Mouse (Mus musculus): Measurements from ENCODE around the gene Trappc1. TPM values are rescaled to one million over a fixed set of nuclear protein-coding genes. Genes with fewer than 3 reads are reported as not detected.
"Not testable (repeated sequence)": the region's sequence is repeated elsewhere in the genome, so short reads cannot be mapped to it uniquely, and the experiment has no call there.

Gene Trappc1
- polyA plus RNA-seq, 1 experiment from 2014 or later, result 177 TPM

- no peak for ATAC-seq (ENCODE audit: insufficient number of reproducible peaks, insufficient read depth, low FRiP score, low TSS enrichment, low read depth)
- H3K27me3 ChIP-seq, result no peaks in the 10 kb centered on the region
Measured at GRCm38 (mm10) chr11:69316361-69316760, 7.4 kb upstream of the Trappc1 start.

GRCm38 (mm10) chr11:69318000-69318399 lies 5.8 kb upstream of the Trappc1 start:
- not testable (repeated sequence) for H3K27me3 ChIP-seq; H3K9me3 ChIP-seq; ATAC-seq (ENCODE audit: insufficient number of reproducible peaks, insufficient read depth, low FRiP score, low TSS enrichment, low read depth); H3K9ac ChIP-seq; H3K4me3 ChIP-seq; H3K4me2 ChIP-seq; H3K27ac ChIP-seq
- H3K4me1 ChIP-seq, result peaks cover 15% of the 10 kb centered on the region
- H3K36me3 ChIP-seq, result peaks cover 74% of the 10 kb centered on the region
- 90% methylated on average over 3 of the region's 3 CpGs for WGBS

More at GRCm38 (mm10) chr11:69316361-69316760, 7.4 kb upstream of the Trappc1 start:
- Histone ChIP-seq H3K27ac (no peak overlapping the region), H3K4me1 (no peaks in the 10 kb centered on the region), H3K36me3 (peaks cover 86% of the 10 kb centered on the region), H3K4me2 (no peak overlapping the region), H3K4me3 (no peak overlapping the region), H3K9me3 (no peaks in the 10 kb centered on the region), H3K9ac (no peak overlapping the region)
- WGBS, result 100% methylated on average over 6 of the region's 6 CpGs

- Histone ChIP-seq H3K4me3 (peak overlapping the region; percentile 57; the same call in 1 of the 2 replicates), H3K4me1 (peaks cover 36% of the 10 kb centered on the region), H3K27ac (no peak overlapping the region), H3K27me3 (peaks cover 4% of the 10 kb centered on the region), H3K4me2 (peak overlapping the region; percentile 83), H3K9ac (peak overlapping the region; percentile 82), H3K9me3 (no peaks in the 10 kb centered on the region), H3K36me3 (peaks cover 45% of the 10 kb centered on the region)
- no peak for ATAC-seq (ENCODE audit: insufficient number of reproducible peaks, insufficient read depth, low FRiP score, low TSS enrichment, low read depth)
- WGBS, result 91% methylated on average over 6 of the region's 6 CpGs
Measured at GRCm38 (mm10) chr11:69321580-69321979, 2.2 kb upstream of the Trappc1 start.

DNA sequence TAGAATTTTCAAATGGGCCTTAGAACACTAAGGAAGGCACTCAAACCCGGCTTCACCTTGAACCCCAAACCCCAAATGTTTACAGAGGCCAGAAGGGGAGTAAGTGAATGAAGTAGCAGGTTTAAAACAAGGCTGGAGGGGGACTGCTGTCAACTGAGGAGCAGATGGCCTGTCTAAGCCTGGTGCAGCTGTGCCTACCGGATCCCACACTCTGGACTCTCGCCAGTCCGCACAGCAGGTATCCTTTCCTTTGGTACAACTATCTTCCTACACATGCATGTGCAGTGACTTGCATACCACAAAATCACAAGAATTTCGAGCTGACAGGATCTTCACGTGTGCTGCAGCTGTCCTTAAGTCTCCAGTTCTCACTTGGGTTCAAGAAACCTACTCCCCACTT lies 1.8 kb upstream of the Trappc1 start:
- no peaks in the 10 kb centered on the region for H3K9me3 ChIP-seq
- no peak for ATAC-seq (ENCODE audit: insufficient number of reproducible peaks, insufficient read depth, low FRiP score, low TSS enrichment, low read depth)
- peak overlapping the region; percentile 57; the same call in 1 of the 2 replicates for H3K4me3 ChIP-seq
- peak overlapping the region; percentile 83 for H3K4me2 ChIP-seq
- peaks cover 41% of the 10 kb centered on the region for H3K36me3 ChIP-seq
- H3K27ac ChIP-seq, result no peak overlapping the region
- WGBS, result 72% methylated on average over 6 of the region's 6 CpGs
- peaks cover 8% of the 10 kb centered on the region for H3K27me3 ChIP-seq
- peaks cover 40% of the 10 kb centered on the region for H3K4me1 ChIP-seq
- H3K9ac ChIP-seq, result peak overlapping the region; percentile 82

- H3K36me3 ChIP-seq, result peaks cover 33% of the 10 kb centered on the region
- peak overlapping the region; percentile 57 for H3K4me3 ChIP-seq
- H3K4me1 ChIP-seq, result peaks cover 42% of the 10 kb centered on the region
- peaks cover 17% of the 10 kb centered on the region for H3K27me3 ChIP-seq
- no peak for ATAC-seq (ENCODE audit: insufficient number of reproducible peaks, insufficient read depth, low FRiP score, low TSS enrichment, low read depth)
- peak overlapping the region; percentile 83 for H3K4me2 ChIP-seq
- WGBS, result 27% methylated on average over 18 of the region's 18 CpGs
- no peaks in the 10 kb centered on the region for H3K9me3 ChIP-seq
- H3K27ac ChIP-seq, result peak overlapping the region; percentile 86
- peak overlapping the region; percentile 82 for H3K9ac ChIP-seq
Measured at GRCm38 (mm10) chr11:69322693-69323471, 898 bp upstream of the Trappc1 start.

- Histone ChIP-seq H3K9me3 (no peaks in the 10 kb centered on the region), H3K27me3 (peaks cover 32% of the 10 kb centered on the region), H3K27ac (no peak overlapping the region), H3K9ac (peak overlapping the region; percentile 75), H3K4me2 (peak overlapping the region; percentile 83), H3K36me3 (peaks cover 14% of the 10 kb centered on the region), H3K4me3 (peak overlapping the region; percentile 57), H3K4me1 (peaks cover 42% of the 10 kb centered on the region)
- ATAC-seq (ENCODE audit: insufficient number of reproducible peaks, insufficient read depth, low FRiP score, low TSS enrichment, low read depth), result no peak
- WGBS, result 77% methylated on average over 6 of the region's 6 CpGs
Measured at GRCm38 (mm10) chr11:69324749-69325148, 969 bp downstream of the Trappc1 start.

DNA sequence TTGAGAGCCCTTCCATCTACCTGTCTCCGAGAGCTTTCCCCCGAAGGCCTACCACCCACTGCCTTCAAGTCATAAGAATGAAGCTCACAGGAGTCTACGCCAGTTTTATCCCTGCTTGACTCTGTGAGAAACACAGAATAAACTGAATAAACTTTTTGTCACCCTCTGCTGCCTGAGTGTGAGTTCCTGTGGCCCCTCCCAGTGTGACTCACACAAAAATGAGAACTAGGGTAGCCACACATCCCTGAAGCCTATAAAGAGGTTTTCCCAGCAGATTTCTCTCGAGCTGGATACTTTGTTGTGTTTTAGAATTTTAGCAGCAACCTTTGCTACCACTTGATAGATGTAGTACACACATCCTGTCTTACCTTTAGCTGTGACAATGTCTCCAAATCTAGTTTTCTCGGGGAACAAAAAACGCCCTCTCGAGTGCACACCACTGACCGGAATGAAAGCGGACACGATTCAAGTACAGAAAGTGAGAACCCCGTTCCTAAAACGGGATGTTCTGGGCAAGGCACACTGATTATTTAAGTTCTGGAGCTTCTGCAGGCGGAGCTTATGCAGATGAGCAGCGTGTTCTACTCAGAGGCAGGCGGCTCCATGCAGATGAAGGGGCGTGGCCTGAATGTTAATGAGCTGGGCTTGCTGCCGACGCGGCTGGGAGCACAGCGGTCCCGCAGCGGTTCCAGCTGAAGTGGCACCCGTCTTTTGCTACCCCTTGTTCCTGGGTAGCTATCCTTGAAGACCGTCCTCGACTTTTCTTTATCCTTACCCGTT lies 2.0 kb downstream of the Trappc1 start, which contains the start of gene Kcnab3:
Kcnab3 (plus strand) TSS at position 631 of the 780 bp plus-strand sequence.
- Histone ChIP-seq H3K4me1 (peaks cover 42% of the 10 kb centered on the region), H3K4me2 (peak within 1 kb of the TSS; percentile 96), H3K27ac (peak within 1 kb of the TSS; percentile 11; the same call in 1 of the 2 replicates), H3K27me3 (peaks cover 35% of the 10 kb centered on the region), H3K4me3 (peak within 1 kb of the TSS; percentile 55), H3K36me3 (peaks cover 4% of the 10 kb centered on the region; the same call in 1 of the 2 replicates), H3K9ac (peak within 1 kb of the TSS; percentile 73), H3K9me3 (no peaks in the 10 kb centered on the region)
- WGBS, result 11% methylated on average over 26 of the region's 26 CpGs
- peak; percentile 43; the same call in 1 of the 2 replicates for ATAC-seq (ENCODE audit: insufficient number of reproducible peaks, insufficient read depth, low FRiP score, low TSS enrichment, low read depth)

GRCm38 (mm10) chr11:69326408-69327156 lies 2.8 kb downstream of the Trappc1 start:
- Histone ChIP-seq H3K27me3 (peaks cover 35% of the 10 kb centered on the region), H3K4me1 (peaks cover 47% of the 10 kb centered on the region)

GRCm38 (mm10) chr11:69327157-69327442 lies 3.3 kb downstream of the Trappc1 start:
- no peak overlapping the region for H3K27ac ChIP-seq
- H3K36me3 ChIP-seq, result no peaks in the 10 kb centered on the region
- peak overlapping the region; percentile 55 for H3K4me3 ChIP-seq
- H3K9me3 ChIP-seq, result no peaks in the 10 kb centered on the region
- ATAC-seq (ENCODE audit: insufficient number of reproducible peaks, insufficient read depth, low FRiP score, low TSS enrichment, low read depth), result no peak
- H3K9ac ChIP-seq, result peak overlapping the region; percentile 73; the same call in 1 of the 2 replicates
- WGBS, result 12% methylated on average over 9 of the region's 9 CpGs
- peaks cover 35% of the 10 kb centered on the region for H3K27me3 ChIP-seq
- H3K4me2 ChIP-seq, result peak overlapping the region; percentile 96
- H3K4me1 ChIP-seq, result peaks cover 44% of the 10 kb centered on the region

More at GRCm38 (mm10) chr11:69326408-69327156, 2.8 kb downstream of the Trappc1 start:
- H3K4me2 ChIP-seq, result peak overlapping the region; percentile 96
- H3K36me3 ChIP-seq, result no peaks in the 10 kb centered on the region
- no peak overlapping the region for H3K27ac ChIP-seq
- peak overlapping the region; percentile 73 for H3K9ac ChIP-seq
- H3K4me3 ChIP-seq, result peak overlapping the region; percentile 55
- WGBS, result 1% methylated on average over 45 of the region's 45 CpGs
- H3K9me3 ChIP-seq, result no peaks in the 10 kb centered on the region
- no peak for ATAC-seq (ENCODE audit: insufficient number of reproducible peaks, insufficient read depth, low FRiP score, low TSS enrichment, low read depth)

DNA sequence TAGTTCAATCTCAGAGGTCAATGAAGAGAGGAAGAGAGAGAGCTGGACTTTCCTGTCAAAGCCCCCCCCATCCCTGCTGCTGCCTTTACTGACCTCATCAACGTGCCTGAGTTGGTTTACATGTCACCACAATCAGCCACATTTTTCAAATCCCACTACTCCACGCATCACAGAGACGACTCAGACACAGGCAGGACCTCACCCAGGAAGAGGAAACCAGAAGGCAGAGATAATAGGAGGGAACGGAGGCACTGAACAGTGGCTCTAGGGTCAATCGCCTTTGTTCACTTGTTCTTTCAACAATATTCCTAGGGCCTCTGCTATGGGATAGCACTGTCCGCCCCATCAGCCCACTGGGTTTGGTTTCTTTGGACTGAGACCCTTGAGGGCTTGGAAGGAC lies 3.9 kb downstream of the Trappc1 start:
- no peaks in the 10 kb centered on the region for H3K9me3 ChIP-seq
- peaks cover 44% of the 10 kb centered on the region for H3K4me1 ChIP-seq

DNA sequence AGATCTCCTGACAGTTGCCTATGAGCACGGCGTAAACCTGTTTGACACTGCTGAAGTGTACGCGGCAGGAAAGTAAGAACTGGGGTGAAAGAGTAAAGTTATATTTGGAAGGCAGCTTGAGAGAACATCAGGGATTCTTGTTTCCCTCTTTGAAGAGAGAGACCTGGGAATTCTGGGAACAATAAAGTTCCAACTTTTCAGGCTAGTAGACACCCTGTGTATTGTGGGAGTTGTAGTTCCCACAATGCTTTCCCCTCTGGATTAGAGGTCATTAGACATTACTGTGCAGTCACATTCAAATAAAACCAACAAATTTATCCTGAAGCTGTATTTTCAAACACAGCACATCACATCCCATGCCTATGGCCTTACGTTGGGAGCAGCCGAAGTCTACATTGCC lies 4.7 kb downstream of the Trappc1 start:
- Histone ChIP-seq H3K4me1 (peaks cover 43% of the 10 kb centered on the region), H3K9me3 (no peaks in the 10 kb centered on the region), H3K4me2 (no peak overlapping the region), H3K27ac (no peak overlapping the region), H3K36me3 (no peaks in the 10 kb centered on the region), H3K9ac (no peak overlapping the region), H3K4me3 (no peak overlapping the region), H3K27me3 (peaks cover 35% of the 10 kb centered on the region)
- ATAC-seq (ENCODE audit: insufficient number of reproducible peaks, insufficient read depth, low FRiP score, low TSS enrichment, low read depth), result no peak
- WGBS, result 94% methylated on average over 6 of the region's 6 CpGs

More for the DNA sequence above, 3.9 kb downstream of the Trappc1 start:
- Histone ChIP-seq H3K4me3 (no peak overlapping the region), H3K27ac (no peak overlapping the region), H3K27me3 (peaks cover 35% of the 10 kb centered on the region), H3K9ac (no peak overlapping the region), H3K36me3 (no peaks in the 10 kb centered on the region), H3K4me2 (no peak overlapping the region; the same call in 1 of the 2 replicates)
- no peak for ATAC-seq (ENCODE audit: insufficient number of reproducible peaks, insufficient read depth, low FRiP score, low TSS enrichment, low read depth)
- WGBS, result 49% methylated on average over 6 of the region's 6 CpGs

Measured in embryonic facial prominence, embryonic 13.5 days (tissue).